Mouse (Mus musculus) thymus, adult 2 months (tissue): Measurements from ENCODE around the gene BC080695.
"Not testable (repeated sequence)": the region's sequence is repeated elsewhere in the genome, so short reads cannot be mapped to it uniquely, and the experiment has no call there.

Experiments
- CTCF ChIP-seq: fragments of 200-500 bp; IDR thresholded peaks from 2 replicates; pipeline ENCODE4 v1.5.1; 2012; ENCODE audit warnings: mild to moderate bottlenecking, control low read depth, low read length, moderate library complexity, borderline replicate concordance; ENCODE audit not compliant: control insufficient read depth, poor library complexity, insufficient read depth; ENCODE audit errors: extremely low read depth
- POLR2A ChIP-seq: fragments of 200-500 bp; IDR thresholded peaks from 2 replicates; pipeline ENCODE4 v1.6.1; 2012; ENCODE audit warnings: mild to moderate bottlenecking, low read length, control low read depth, moderate library complexity; ENCODE audit not compliant: control insufficient read depth, poor library complexity, insufficient read depth; ENCODE audit errors: extremely low read depth

GRCm38 (mm10) chr4:143535654-143536053 is 15.8 kb upstream of the BC080695 start, which contains the start of gene Gm13040:
- not testable (repeated sequence) for TF ChIP-seq CTCF, POLR2A
